Comparison of ENCODE assay signal across 14 mouse cellular contexts in genomic region chr2:28943666-28944516, GRCm38 (mm10). TPM values are rescaled to one million over a fixed set of nuclear protein-coding genes. Genes with fewer than 3 reads are reported as not detected.
DNase-seq lines count a peak whose midpoint lies in the region; ATAC-seq and TF ChIP-seq lines count a peak whose summit lies in the region.
"Had no signal": no experiment of that assay in that cellular context is flagged by ENCODE, and none has a peak within 500 bp of the region (broad histone marks: within the 10 kb centered on the region; RNA-seq: fewer than 3 reads in every experiment).

No protein-coding gene starts in this region.

- no peak for ATAC-seq in limb, embryonic 14.5 days (ENCODE audit: low FRiP score, low read depth)
- ATAC-seq in megakaryocyte, adult 5-6 weeks (ENCODE audit: poor library complexity, severe bottlenecking), result no peak
- no peak for ATAC-seq in activated CD4-positive, CD25-positive, alpha-beta regulatory T cell, adult 4 months

- H3K27me3 ChIP-seq in limb, embryonic 14.5 days (ENCODE audit: control insufficient read depth, insufficient read depth, low read length), result no peaks in the 10 kb centered on the region; the same call in 1 of the 2 replicates

- H3K4me3 ChIP-seq in limb, embryonic 14.5 days (replicated peaks; ENCODE audit: low read length), result no peak overlapping the region
- H3K4me3 ChIP-seq in left cerebral cortex, adult 2 months, result no peak overlapping the region

- 0 out of 2 replicates have a peak overlapping the region, but pooled peaks have one; percentile 16 for H3K9ac ChIP-seq in limb, embryonic 14.5 days (ENCODE audit: low read depth, low read length, severe bottlenecking)
- H3K9ac ChIP-seq: liver, embryonic 14.5 days had no signal

- intact Hi-C loops in left cerebral cortex, adult 2 months (cut with DNase I), result no loop called here

- no peaks in the 10 kb centered on the region for H3K9me3 ChIP-seq in limb, embryonic 14.5 days (ENCODE audit: control insufficient read depth, low read length)

- H3K27ac ChIP-seq in limb, embryonic 14.5 days (replicated peaks; ENCODE audit: low read depth, low read length), result no peak overlapping the region
- H3K27ac ChIP-seq in left cerebral cortex, adult 2 months, result no peak overlapping the region
- H3K27ac ChIP-seq: liver, embryonic 14.5 days; macrophage had no signal

- DNase-seq in kidney, postnatal 4 days, result peak; percentile 29 to 45
- DNase-seq in kidney, postnatal 14 days, result no peak
- peak; percentile 35 for DNase-seq in forelimb bud, embryonic 11.5 days (ENCODE audit: low read depth, low spot score)
- no peak for DNase-seq in limb, embryonic 14.5 days (ENCODE audit: low spot score)
- DNase-seq in retina, embryonic 14.5 days (ENCODE audit: low spot score), result peak; percentile 78
- DNase-seq in left cerebral cortex, adult 2 months (ENCODE audit: extremely low spot score in 1 of 2, low spot score in 2 of 2), result no peak
- DNase-seq: gastrocnemius, postnatal 14 days; kidney, adult 11 months; thymus, adult 2 months had no signal

- peak overlapping the region; percentile 11; the same call in 1 of the 2 replicates for H3K4me2 ChIP-seq in limb, embryonic 14.5 days (replicated peaks; ENCODE audit: low read depth, low read length, severe bottlenecking)

- H3K4me1 ChIP-seq in limb, embryonic 14.5 days (ENCODE audit: control insufficient read depth, insufficient read depth, low read length), result peaks cover 7% of the 10 kb centered on the region; the same call in 1 of the 2 replicates

- TF ChIP-seq POLR2A in limb, embryonic 14.5 days (IDR thresholded peaks at IDR 0.05; ENCODE audit: borderline replicate concordance, extremely low read depth, insufficient read depth, insufficient read length), result no peak

- H3K36me3 ChIP-seq in limb, embryonic 14.5 days (ENCODE audit: control insufficient read depth, insufficient read depth, low read length), result no peaks in the 10 kb centered on the region

- no peak for TF ChIP-seq CTCF in left cerebral cortex, adult 2 months (IDR thresholded peaks at IDR 0.05)

- WGBS in limb, embryonic 14.5 days, result 14% methylated on average over 30 of the region's 30 CpGs

RNA-seq across cellular contexts. Expression of gene Barhl1, which starts 27.4 kb away (rescaled TPM):
- polyA plus RNA-seq in limb, embryonic 14.5 days (2012; rRNA removed), result 0.13 and 0.54 TPM in 2 replicates
- not detected in 2 replicates for polyA plus RNA-seq in limb, embryonic 14.5 days (2014; fragmentation: Nextera tagmentation; extraction: Ambion mirVana)
- total RNA-seq in left cerebral cortex, adult 2 months (2021), result not detected
- total RNA-seq in megakaryocyte, adult 5-6 weeks (2015), result not detected in 2 replicates
- total RNA-seq in megakaryocyte, adult 5-6 weeks (2017), result not detected in 2 replicates
- not detected for polyA plus RNA-seq in activated CD4-positive, CD25-positive, alpha-beta regulatory T cell, adult 4 months (2017; shearing (Covaris generic))
- total RNA-seq: gastrocnemius, postnatal 14 days had no signal
- polyA plus RNA-seq: heart, embryonic 16.5 days; liver, embryonic 14.5 days; macrophage had no signal

Comparison
In these comparisons a context has a peak if more than half of its experiments do, and no peak if none do; other contexts are left out.
1. DNase-seq: peak in kidney, postnatal 4 days (2 of 2), forelimb bud, embryonic 11.5 days (single experiment) and retina, embryonic 14.5 days (single experiment); none in kidney, postnatal 14 days (single experiment), limb, embryonic 14.5 days (single experiment) and left cerebral cortex, adult 2 months (0 of 2).